Mouse (Mus musculus) midbrain, embryonic 16.5 days (tissue): ENCODE measurements at regions not wholly inside any gene's neighbourhood (a gene's known extent, or its start where the extent isn't known, plus 50 kb on each side); places are given as distances from the start of the nearest gene placed in this dataset.

ENCODE experiments used
- ATAC-seq: fragments of 200-750 bp; cut with Nextera tagmentation; 2 replicates; pipeline ENCODE4 v1.8.0; 2017; ENCODE audit warnings: moderate TSS enrichment
- H3K27ac ChIP-seq: fragments of 300-500 bp; sonication (generic); 2 replicates; pipeline ENCODE4 v1.5.1; 2014; ENCODE audit warnings: mild to moderate bottlenecking, low read length, mixed read lengths
- H3K27me3 ChIP-seq: fragments of 300-500 bp; sonication (generic); 2 replicates; pipeline ENCODE4 v1.6.1; 2014; ENCODE audit warnings: low read depth, low read length, mixed read lengths; ENCODE audit not compliant: control insufficient read depth, insufficient read depth
- H3K36me3 ChIP-seq: fragments of 300-500 bp; sonication (generic); 2 replicates; pipeline ENCODE4 v1.6.1; 2014; ENCODE audit warnings: mild to moderate bottlenecking, low read length, moderate library complexity, mixed read lengths; ENCODE audit not compliant: control insufficient read depth, insufficient read depth
- H3K4me1 ChIP-seq: fragments of 300-500 bp; sonication (generic); 2 replicates; pipeline ENCODE4 v1.6.1; 2014; ENCODE audit warnings: mild to moderate bottlenecking, low read length, mixed read lengths; ENCODE audit not compliant: control insufficient read depth, insufficient read depth
- H3K4me2 ChIP-seq: fragments of 300-500 bp; sonication (generic); 2 replicates; pipeline ENCODE4 v1.6.1; 2014; ENCODE audit warnings: mild to moderate bottlenecking, low read length, mixed read lengths
- H3K4me3 ChIP-seq: fragments of 300-500 bp; sonication (generic); 2 replicates; pipeline ENCODE4 v1.5.1; 2014; ENCODE audit warnings: low read depth, mild to moderate bottlenecking, low read length, moderate library complexity, mixed read lengths
- H3K9ac ChIP-seq: fragments of 300-500 bp; sonication (generic); 2 replicates; pipeline ENCODE4 v1.6.1; 2014; ENCODE audit warnings: low read depth, low read length, mixed read lengths
- H3K9me3 ChIP-seq: fragments of 300-500 bp; sonication (generic); replicated peaks from 2 replicates; pipeline ENCODE4 v1.6.1; 2014; ENCODE audit warnings: mild to moderate bottlenecking, low read length, mixed read lengths; ENCODE audit not compliant: control insufficient read depth, poor library complexity, severe bottlenecking
- WGBS: fragments of 180-500 bp; shearing (Covaris S2); extraction: QIAGEN DNeasy Blood & Tissue Kit; methylation state at CpG from one replicate; pipeline ENCODE4 v1.1.7; 2014; 5-methylcytosine and 5-hydroxymethylcytosine counted together

GRCm38 (mm10) chrX:11845566-11845965, 314.6 kb downstream of the Bcor start:
- Histone ChIP-seq H3K4me1 (no peaks in the 10 kb centered on the region), H3K4me3 (no peak overlapping the region), H3K9ac (no peak overlapping the region), H3K36me3 (no peaks in the 10 kb centered on the region), H3K27me3 (no peaks in the 10 kb centered on the region), H3K9me3 (no peaks in the 10 kb centered on the region), H3K27ac (no peak overlapping the region), H3K4me2 (no peak overlapping the region)
- ATAC-seq, result no peak
- 85% methylated on average over 2 of the region's 2 CpGs for WGBS

GRCm38 (mm10) chrX:11855910-11856309, 304.2 kb downstream of the Bcor start:
- Histone ChIP-seq H3K4me1 (no peaks in the 10 kb centered on the region), H3K4me2 (no peak overlapping the region), H3K27ac (no peak overlapping the region), H3K4me3 (no peak overlapping the region), H3K36me3 (no peaks in the 10 kb centered on the region), H3K9ac (no peak overlapping the region), H3K27me3 (no peaks in the 10 kb centered on the region), H3K9me3 (no peaks in the 10 kb centered on the region)
- no peak for ATAC-seq
- 61% methylated on average over 4 of the region's 4 CpGs for WGBS

- H3K9ac ChIP-seq, result no peak overlapping the region
- H3K4me1 ChIP-seq, result peaks cover 4% of the 10 kb centered on the region; the same call in 1 of the 2 replicates
- H3K36me3 ChIP-seq, result no peaks in the 10 kb centered on the region
- WGBS, result 50% methylated on average over 9 of the region's 9 CpGs
- no peak overlapping the region for H3K4me3 ChIP-seq
- ATAC-seq, result no peak
- no peaks in the 10 kb centered on the region for H3K9me3 ChIP-seq
- no peaks in the 10 kb centered on the region for H3K27me3 ChIP-seq
- no peak overlapping the region for H3K4me2 ChIP-seq
- no peak overlapping the region for H3K27ac ChIP-seq
These were observed 300.8 kb downstream of the Bcor start for GRCm38 (mm10) chrX:11859396-11859795.

- Histone ChIP-seq H3K9ac (no peak overlapping the region), H3K36me3 (no peaks in the 10 kb centered on the region), H3K4me3 (no peak overlapping the region), H3K9me3 (no peaks in the 10 kb centered on the region), H3K27me3 (no peaks in the 10 kb centered on the region), H3K27ac (no peak overlapping the region), H3K4me1 (peaks cover 4% of the 10 kb centered on the region; the same call in 1 of the 2 replicates), H3K4me2 (no peak overlapping the region)
- ATAC-seq, result peak; percentile 17; the same call in 1 of the 2 replicates
- 36% methylated on average over 11 of the region's 11 CpGs for WGBS
These were observed 298.9 kb downstream of the Bcor start for GRCm38 (mm10) chrX:11861119-11861708.

GRCm38 (mm10) chrX:11861892-11862291, 298.3 kb downstream of the Bcor start:
- Histone ChIP-seq H3K4me3 (no peak overlapping the region), H3K36me3 (no peaks in the 10 kb centered on the region), H3K4me2 (no peak overlapping the region), H3K27me3 (no peaks in the 10 kb centered on the region), H3K9ac (no peak overlapping the region), H3K4me1 (peaks cover 4% of the 10 kb centered on the region; the same call in 1 of the 2 replicates), H3K27ac (no peak overlapping the region), H3K9me3 (no peaks in the 10 kb centered on the region)
- no peak; the same call in 1 of the 2 replicates for ATAC-seq
- WGBS, result 13% methylated on average over 8 of the region's 8 CpGs

GRCm38 (mm10) chrX:11863106-11863505, 297.0 kb downstream of the Bcor start:
- peaks cover 4% of the 10 kb centered on the region; the same call in 1 of the 2 replicates for H3K4me1 ChIP-seq
- WGBS, result 23% methylated on average over 3 of the region's 3 CpGs
- H3K9me3 ChIP-seq, result no peaks in the 10 kb centered on the region
- H3K27ac ChIP-seq, result no peak overlapping the region
- H3K9ac ChIP-seq, result no peak overlapping the region
- no peaks in the 10 kb centered on the region for H3K27me3 ChIP-seq
- no peak overlapping the region for H3K4me2 ChIP-seq
- no peak overlapping the region for H3K4me3 ChIP-seq
- ATAC-seq, result no peak
- no peaks in the 10 kb centered on the region for H3K36me3 ChIP-seq

GRCm38 (mm10) chrX:11873913-11874312, 286.2 kb downstream of the Bcor start:
- no peak for ATAC-seq
- 82% methylated on average over 6 of the region's 6 CpGs for WGBS
- H3K9ac ChIP-seq, result no peak overlapping the region

GRCm38 (mm10) chrX:11876636-11877035, 283.5 kb downstream of the Bcor start:
- WGBS, result 92% methylated on average over 7 of the region's 7 CpGs
- H3K27me3 ChIP-seq, result no peaks in the 10 kb centered on the region
- no peak for ATAC-seq
- H3K4me3 ChIP-seq, result no peak overlapping the region
- H3K27ac ChIP-seq, result no peak overlapping the region
- H3K36me3 ChIP-seq, result no peaks in the 10 kb centered on the region
- H3K4me2 ChIP-seq, result no peak overlapping the region
- H3K9ac ChIP-seq, result no peak overlapping the region
- H3K9me3 ChIP-seq, result no peaks in the 10 kb centered on the region
- H3K4me1 ChIP-seq, result no peaks in the 10 kb centered on the region

More at GRCm38 (mm10) chrX:11873913-11874312, 286.2 kb downstream of the Bcor start:
- no peaks in the 10 kb centered on the region for H3K27me3 ChIP-seq
- H3K4me3 ChIP-seq, result no peak overlapping the region
- no peaks in the 10 kb centered on the region for H3K4me1 ChIP-seq
- H3K36me3 ChIP-seq, result no peaks in the 10 kb centered on the region
- no peak overlapping the region for H3K27ac ChIP-seq
- H3K4me2 ChIP-seq, result no peak overlapping the region
- no peaks in the 10 kb centered on the region for H3K9me3 ChIP-seq

- Histone ChIP-seq H3K9me3 (no peaks in the 10 kb centered on the region), H3K4me2 (no peak overlapping the region), H3K4me1 (no peaks in the 10 kb centered on the region), H3K4me3 (no peak overlapping the region), H3K36me3 (no peaks in the 10 kb centered on the region), H3K9ac (no peak overlapping the region), H3K27ac (no peak overlapping the region), H3K27me3 (no peaks in the 10 kb centered on the region)
- 75% methylated on average over 8 of the region's 8 CpGs for WGBS
- no peak for ATAC-seq
These were observed 282.1 kb downstream of the Bcor start for GRCm38 (mm10) chrX:11878028-11878427.
